Mouse (Mus musculus) erythroblast, embryonic 14.5 days (primary cell): ENCODE data around the gene Kmt2b. TPM values are rescaled to one million over a fixed set of nuclear protein-coding genes. Genes with fewer than 3 reads are reported as not detected.
A peak's percentile ranks its signal among the peaks of the same experiment; 100 is the strongest.

Experiments used
- H3K27me3 ChIP-seq: 2 replicates; pipeline ENCODE4 v1.6.1; 2012; ENCODE audit warnings: inconsistent platforms; ENCODE audit not compliant: control insufficient read depth
- H3K36me3 ChIP-seq: 2 replicates; pipeline ENCODE4 v1.6.1; 2012; ENCODE audit warnings: mild to moderate bottlenecking, inconsistent platforms; ENCODE audit not compliant: control insufficient read depth
- H3K4me1 ChIP-seq: 2 replicates; pipeline ENCODE4 v1.6.1; 2012; ENCODE audit warnings: inconsistent platforms; ENCODE audit not compliant: control insufficient read depth
- H3K4me3 ChIP-seq: replicated peaks from 2 replicates; pipeline ENCODE3; 2012; ENCODE audit warnings: moderate library complexity, mild to moderate bottlenecking, inconsistent platforms
- H3K9me3 ChIP-seq: 2 replicates; pipeline ENCODE4 v1.6.1; 2012; ENCODE audit warnings: low read length, inconsistent platforms, mixed read lengths; ENCODE audit not compliant: control insufficient read depth
- GATA1 ChIP-seq: IDR thresholded peaks from 2 replicates; pipeline ENCODE4 v1.6.1; 2012; ENCODE audit warnings: low read length, inconsistent platforms, mixed read lengths
- TAL1 ChIP-seq: IDR thresholded peaks from 3 replicates; pipeline ENCODE4 v1.6.1; 2012; ENCODE audit warnings: low read length, inconsistent platforms, mixed read lengths
- polyA plus RNA-seq: library from polyadenylated mRNA; stranded (reverse); fragments of >175 nt; gene quantifications from 2 replicates; pipeline ENCODE4 v1.2.3, GENCODE M21; 2012

Kmt2b gene
- polyA plus RNA-seq, 1 experiment, result 5.2 TPM

DNA sequence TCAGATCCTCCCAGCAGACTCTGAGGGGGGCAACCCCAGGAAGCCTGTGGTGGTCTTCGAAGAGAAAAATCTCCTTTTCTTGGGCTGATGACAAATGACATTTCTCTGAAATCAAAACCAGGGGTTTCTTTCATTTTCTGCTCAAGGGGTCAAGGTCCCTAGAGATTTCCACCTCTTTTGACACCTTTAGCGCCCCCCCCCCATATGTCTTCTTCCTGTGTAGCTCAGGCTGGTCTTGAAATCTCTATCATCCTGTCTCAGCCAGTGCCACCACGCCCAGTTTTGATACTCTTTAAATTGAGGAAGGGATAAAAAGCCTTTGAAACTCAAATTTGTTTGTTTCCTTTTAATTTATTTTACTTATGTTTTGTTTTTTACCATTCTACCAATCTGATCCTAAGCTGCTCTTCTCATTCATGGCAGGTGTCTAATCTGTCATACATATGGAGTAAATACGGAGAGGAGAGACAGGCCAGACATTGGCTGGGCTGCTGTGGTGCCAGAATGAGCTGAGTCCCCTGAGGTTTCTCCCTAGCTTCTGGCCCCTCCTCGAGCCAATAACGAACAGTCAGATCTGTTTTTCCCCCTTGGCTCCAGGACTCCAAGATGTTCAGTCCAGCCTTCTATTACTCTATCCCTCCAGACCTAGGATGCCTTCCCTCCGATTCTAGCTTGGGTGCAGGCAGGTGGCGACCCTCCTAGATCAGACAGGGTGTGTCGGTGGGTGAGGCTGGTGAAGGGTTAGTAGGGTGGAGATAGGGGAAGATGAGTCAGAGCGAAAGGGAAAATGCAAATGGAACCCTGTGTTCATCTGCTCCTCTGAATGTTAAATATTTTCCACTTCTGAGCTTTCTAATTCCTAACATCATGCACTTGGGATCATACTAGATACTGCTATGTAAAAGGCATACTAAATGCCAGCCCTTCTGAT is 5.3 kb upstream of the Kmt2b start:
- H3K9me3 ChIP-seq, result no peaks in the 10 kb centered on the region
- H3K27me3 ChIP-seq, result peaks cover 11% of the 10 kb centered on the region
- H3K4me3 ChIP-seq, result no peak overlapping the region
- no peaks in the 10 kb centered on the region for H3K36me3 ChIP-seq
- TF ChIP-seq GATA1, result no peak
- peaks cover 47% of the 10 kb centered on the region for H3K4me1 ChIP-seq

- Histone ChIP-seq H3K4me1 (peaks cover 48% of the 10 kb centered on the region), H3K4me3 (no peak overlapping the region)
- no peak for TF ChIP-seq TAL1
- no peak for TF ChIP-seq GATA1
Measured at GRCm38 (mm10) chr7:30592772-30593423, 4.4 kb upstream of the Kmt2b start.

DNA sequence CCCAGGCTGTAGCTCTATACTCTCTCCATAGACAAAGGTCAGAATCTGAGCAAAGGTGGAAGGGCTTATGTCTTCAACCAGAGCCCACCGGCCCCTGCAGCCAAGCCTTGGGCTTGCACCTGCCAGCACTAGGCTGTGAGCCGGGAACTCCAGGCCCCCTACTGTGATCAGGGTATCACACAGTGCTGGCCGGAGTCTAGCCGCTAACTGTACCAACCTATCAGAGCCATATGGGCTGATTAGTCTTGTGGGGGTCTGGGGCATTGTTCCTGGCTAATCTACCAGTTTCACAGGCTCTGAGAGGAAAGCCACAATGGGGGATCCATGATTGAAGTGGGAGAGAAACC is 3.1 kb upstream of the Kmt2b start:
- H3K4me1 ChIP-seq, result peaks cover 61% of the 10 kb centered on the region

More at GRCm38 (mm10) chr7:30592772-30593423, 4.4 kb upstream of the Kmt2b start:
- no peaks in the 10 kb centered on the region for H3K9me3 ChIP-seq
- H3K27me3 ChIP-seq, result peaks cover 11% of the 10 kb centered on the region
- H3K36me3 ChIP-seq, result no peaks in the 10 kb centered on the region

GRCm38 (mm10) chr7:30590927-30591604 is 2.5 kb upstream of the Kmt2b start:
- H3K36me3 ChIP-seq, result peaks cover 13% of the 10 kb centered on the region
- TF ChIP-seq GATA1 (no peak), TAL1 (no peak)
- peaks cover 8% of the 10 kb centered on the region for H3K27me3 ChIP-seq
- H3K9me3 ChIP-seq, result no peaks in the 10 kb centered on the region
- H3K4me3 ChIP-seq, result no peak overlapping the region
- H3K4me1 ChIP-seq, result peaks cover 64% of the 10 kb centered on the region

More for the DNA sequence above, 3.1 kb upstream of the Kmt2b start:
- H3K36me3 ChIP-seq, result peaks cover 8% of the 10 kb centered on the region
- H3K4me3 ChIP-seq, result no peak overlapping the region
- H3K27me3 ChIP-seq, result peaks cover 8% of the 10 kb centered on the region
- TF ChIP-seq GATA1 (no peak), TAL1 (no peak)
- no peaks in the 10 kb centered on the region for H3K9me3 ChIP-seq

- H3K27me3 ChIP-seq, result no peaks in the 10 kb centered on the region; the same call in 1 of the 2 replicates
- TF ChIP-seq GATA1 (no peak), TAL1 (no peak)
- H3K9me3 ChIP-seq, result no peaks in the 10 kb centered on the region
- H3K36me3 ChIP-seq, result peaks cover 27% of the 10 kb centered on the region
- peaks cover 65% of the 10 kb centered on the region for H3K4me1 ChIP-seq
- H3K4me3 ChIP-seq, result peak overlapping the region; percentile 95
Measured at GRCm38 (mm10) chr7:30589435-30590301, 1.1 kb upstream of the Kmt2b start.

GRCm38 (mm10) chr7:30587842-30588667 is 471 bp downstream of the Kmt2b start:
- Histone ChIP-seq H3K4me3 (peak overlapping the region; percentile 95), H3K4me1 (peaks cover 52% of the 10 kb centered on the region), H3K27me3 (no peaks in the 10 kb centered on the region), H3K36me3 (peaks cover 43% of the 10 kb centered on the region), H3K9me3 (no peaks in the 10 kb centered on the region)
- TF ChIP-seq GATA1 (no peak), TAL1 (no peak)

- TF ChIP-seq TAL1 (no peak), GATA1 (no peak)
- Histone ChIP-seq H3K4me3 (peak overlapping the region; percentile 95), H3K4me1 (peaks cover 43% of the 10 kb centered on the region), H3K9me3 (no peaks in the 10 kb centered on the region), H3K36me3 (peaks cover 58% of the 10 kb centered on the region), H3K27me3 (no peaks in the 10 kb centered on the region)
Measured at GRCm38 (mm10) chr7:30586455-30587020, 2.0 kb downstream of the Kmt2b start.

- H3K4me1 ChIP-seq, result peaks cover 39% of the 10 kb centered on the region
- TF ChIP-seq GATA1 (no peak), TAL1 (no peak)
- H3K4me3 ChIP-seq, result no peak overlapping the region
- H3K9me3 ChIP-seq, result no peaks in the 10 kb centered on the region
- no peaks in the 10 kb centered on the region for H3K27me3 ChIP-seq
- H3K36me3 ChIP-seq, result peaks cover 71% of the 10 kb centered on the region
Measured at GRCm38 (mm10) chr7:30585170-30585569, 3.4 kb downstream of the Kmt2b start.
